ENCODE assay signal across 22 mouse cellular contexts in genomic region chr19:32240417-32240990, GRCm38 (mm10).
DNase-seq lines count a peak whose midpoint lies in the region; ATAC-seq and TF ChIP-seq lines count a peak whose summit lies in the region.
"Had no signal": no experiment of that assay in that cellular context is flagged by ENCODE, and none has a peak within 500 bp of the region (broad histone marks: within the 10 kb centered on the region; RNA-seq: fewer than 3 reads in every experiment).

No protein-coding gene starts in this region.

- ATAC-seq in kidney, embryonic 15.5 days (replicated peaks; ENCODE audit: low FRiP score): 0 out of 2 replicates have a peak, but pooled peaks have one; percentile 6
- peak; percentile 50; the same call in 1 of the 2 replicates for ATAC-seq in liver, embryonic 14.5 days (ENCODE audit: insufficient read depth)
- ATAC-seq in heart, embryonic 11.5 days (replicated peaks; ENCODE audit: insufficient number of reproducible peaks, low FRiP score, low TSS enrichment): no peak
- ATAC-seq: activated CD4-positive, CD25-positive, alpha-beta regulatory T cell, adult 4 months; forebrain, embryonic 13.5 days had no signal

- TF ChIP-seq CTCF in kidney, adult 2 months (conservative IDR thresholded peaks at IDR 0.05; ENCODE audit: insufficient read depth, insufficient read length, low read depth, low read length): no peak
- no peak for TF ChIP-seq CTCF in liver, embryonic 14.5 days (IDR thresholded peaks at IDR 0.05; ENCODE audit: low read depth)

- no peak overlapping the region for H3K4me2 ChIP-seq in kidney, embryonic 15.5 days
- peak overlapping the region; percentile 89 for H3K4me2 ChIP-seq in liver, embryonic 14.5 days (ENCODE audit: low read depth)
- H3K4me2 ChIP-seq in heart, embryonic 11.5 days: no peak overlapping the region
- H3K4me2 ChIP-seq: forebrain, embryonic 13.5 days; midbrain, embryonic 11.5 days had no signal

- no peaks in the 10 kb centered on the region for H3K9me3 ChIP-seq in kidney, embryonic 15.5 days (replicated peaks)
- H3K9me3 ChIP-seq in liver, embryonic 14.5 days (ENCODE audit: control insufficient read depth, low read length): no peaks in the 10 kb centered on the region
- no peaks in the 10 kb centered on the region for H3K9me3 ChIP-seq in heart, embryonic 11.5 days (replicated peaks; ENCODE audit: control insufficient read depth, low read length)
- H3K9me3 ChIP-seq: forebrain, embryonic 13.5 days; hindbrain, embryonic 10.5 days had no signal

- no peak overlapping the region for H3K27ac ChIP-seq in kidney, embryonic 15.5 days
- H3K27ac ChIP-seq in kidney, adult 2 months (ENCODE audit: insufficient read depth, low read depth, low read length): no peak overlapping the region
- H3K27ac ChIP-seq in liver, embryonic 14.5 days: peak overlapping the region; percentile 99
- no peak overlapping the region for H3K27ac ChIP-seq in heart, embryonic 11.5 days (ENCODE audit: low read depth, low read length)
- H3K27ac ChIP-seq: forebrain, embryonic 13.5 days; hindbrain, embryonic 10.5 days had no signal

- TF ChIP-seq EP300 in liver, embryonic 14.5 days (IDR thresholded peaks at IDR 0.05; ENCODE audit: low read depth): no peak

- H3K9ac ChIP-seq in kidney, embryonic 15.5 days: no peak overlapping the region
- H3K9ac ChIP-seq in liver, embryonic 14.5 days (replicated peaks): peak overlapping the region; percentile 41
- H3K9ac ChIP-seq in heart, embryonic 11.5 days (ENCODE audit: low read depth, low read length): no peak overlapping the region
- H3K9ac ChIP-seq: forebrain, embryonic 13.5 days had no signal

- H3K27me3 ChIP-seq in kidney, embryonic 15.5 days: no peaks in the 10 kb centered on the region
- no peaks in the 10 kb centered on the region for H3K27me3 ChIP-seq in kidney, adult 2 months (replicated peaks; ENCODE audit: control insufficient read depth, insufficient read depth, low read length)
- no peaks in the 10 kb centered on the region for H3K27me3 ChIP-seq in liver, embryonic 14.5 days (ENCODE audit: control insufficient read depth, insufficient read depth, low read length)
- no peaks in the 10 kb centered on the region for H3K27me3 ChIP-seq in heart, embryonic 11.5 days (ENCODE audit: control insufficient read depth, insufficient read depth, low read length)
- H3K27me3 ChIP-seq: forebrain, embryonic 13.5 days had no signal

- H3K4me3 ChIP-seq in kidney, embryonic 15.5 days (replicated peaks): no peak overlapping the region
- H3K4me3 ChIP-seq in kidney, adult 2 months (ENCODE audit: insufficient read depth, low read depth, low read length): no peak overlapping the region
- H3K4me3 ChIP-seq in liver, embryonic 14.5 days (ENCODE audit: insufficient read depth in 1 of 2, low read depth in 2 of 2, low read length in 2 of 2): no peak overlapping the region; a peak in 1 of 4 replicates
- no peak overlapping the region for H3K4me3 ChIP-seq in heart, embryonic 11.5 days (ENCODE audit: low read depth, low read length)
- H3K4me3 ChIP-seq: forebrain, embryonic 13.5 days; hindbrain, embryonic 10.5 days had no signal

- DNase-seq in kidney, adult 2 months: no peak
- peak; percentile 43 for DNase-seq in c-Kit-positive CD71-positive TER-119-positive erythroid progenitor cells, embryonic 14.5 days (ENCODE audit: low spot score)
- DNase-seq in liver, embryonic 14.5 days (ENCODE audit: low read depth in 3 of 3, low spot score in 3 of 3): no peak
- DNase-seq in lung, postnatal 4 days: no peak
- no peak for DNase-seq in frontal cortex, postnatal 36 days (ENCODE audit: low spot score in 2 of 2)
- DNase-seq in thymus, postnatal 14 days: no peak
- DNase-seq: adrenal gland, postnatal 10 days; cerebellum, adult 11 months; cerebellum, postnatal 14 days; gastrocnemius, postnatal 10 days; heart, adult 18-20 months; kidney, postnatal 4 days; lung, adult 2 months; lung, postnatal 36 days; right cerebral cortex, postnatal 4 days; thymus, postnatal 25 days had no signal

- H3K4me1 ChIP-seq in kidney, embryonic 15.5 days: peaks cover 44% of the 10 kb centered on the region
- H3K4me1 ChIP-seq in kidney, adult 2 months (ENCODE audit: control insufficient read depth, insufficient read depth, low read length): peaks cover 13% of the 10 kb centered on the region
- H3K4me1 ChIP-seq in liver, embryonic 14.5 days (replicated peaks; ENCODE audit: control insufficient read depth in 2 of 2, insufficient read depth in 2 of 2, low read length in 1 of 2): peaks cover 40 to 54% of the 10 kb centered on the region in 2 experiments
- peaks cover 10% of the 10 kb centered on the region; the same call in 1 of the 2 replicates for H3K4me1 ChIP-seq in heart, embryonic 11.5 days (ENCODE audit: control insufficient read depth, insufficient read depth, low read length)
- H3K4me1 ChIP-seq: forebrain, embryonic 13.5 days had no signal

- TF ChIP-seq POLR2A in kidney, adult 2 months (IDR thresholded peaks at IDR 0.05; ENCODE audit: low read depth, low read length): no peak

- H3K36me3 ChIP-seq in kidney, embryonic 15.5 days: no peaks in the 10 kb centered on the region
- no peaks in the 10 kb centered on the region for H3K36me3 ChIP-seq in kidney, adult 2 months (ENCODE audit: control insufficient read depth, insufficient read depth, low read length)
- H3K36me3 ChIP-seq in liver, embryonic 14.5 days (replicated peaks; ENCODE audit: control insufficient read depth, insufficient read depth, low read depth): peaks cover 1% of the 10 kb centered on the region
- no peaks in the 10 kb centered on the region for H3K36me3 ChIP-seq in heart, embryonic 11.5 days (ENCODE audit: control insufficient read depth, insufficient read depth, low read length)
- H3K36me3 ChIP-seq: hindbrain, embryonic 10.5 days had no signal

- WGBS in kidney, embryonic 15.5 days: 68% methylated on average over 8 of the region's 8 CpGs
- 63% methylated on average over 8 of the region's 8 CpGs for WGBS in kidney, adult 2 months
- 21% methylated on average over 8 of the region's 8 CpGs for WGBS in liver, embryonic 14.5 days (ENCODE audit: insufficient replicate concordance)
- WGBS in heart, embryonic 11.5 days (ENCODE audit: insufficient replicate concordance): 74% methylated on average over 8 of the region's 8 CpGs
